Mouse (Mus musculus): ENCODE measurements around the gene Slc7a10.
A peak's percentile ranks its signal among the peaks of the same experiment; 100 is the strongest.

Gene Slc7a10

GRCm38 (mm10) chr7:35185889-35186569 lies at the start of gene Slc7a10:
Gene Slc7a10, plus strand, starts transcription at chr7:35186385.
- peak; percentile 37 to 55 for DNase-seq

- DNase-seq = no peak
Observed at GRCm38 (mm10) chr7:35137524-35137923, 48.7 kb upstream of the Slc7a10 start.

DNA sequence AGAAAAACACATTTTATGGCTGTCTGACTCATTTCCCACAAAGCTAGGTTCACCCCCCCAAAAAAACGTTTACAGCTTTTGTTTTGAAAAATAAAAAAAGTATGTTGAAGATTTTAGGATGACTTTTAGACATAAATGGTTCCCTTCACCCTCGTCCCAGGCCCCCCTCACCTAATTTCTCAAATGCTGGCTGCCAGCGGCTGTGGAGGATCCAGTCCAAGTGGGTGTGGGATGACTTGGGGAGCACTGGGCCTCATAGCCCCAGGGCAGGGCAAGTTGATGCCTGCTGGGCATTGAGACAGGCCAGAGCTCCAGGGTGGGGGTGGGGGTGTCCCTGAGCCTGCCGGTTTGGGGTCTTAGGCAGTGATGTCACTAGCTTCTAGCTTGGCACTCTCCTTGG lies 47.7 kb upstream of the Slc7a10 start:
- no peak for DNase-seq

GRCm38 (mm10) chr7:35139880-35140279 lies 46.3 kb upstream of the Slc7a10 start:
- no peak for DNase-seq

- peak; percentile 46 to 61 for DNase-seq
Observed at GRCm38 (mm10) chr7:35141519-35141918, 44.7 kb upstream of the Slc7a10 start.

- no peak for DNase-seq
Observed at GRCm38 (mm10) chr7:35142522-35142921, 43.7 kb upstream of the Slc7a10 start.

- DNase-seq = no peak
Observed at GRCm38 (mm10) chr7:35143864-35144618, 42.1 kb upstream of the Slc7a10 start.

GRCm38 (mm10) chr7:35145068-35145467 lies 41.1 kb upstream of the Slc7a10 start:
- DNase-seq = no peak

DNA sequence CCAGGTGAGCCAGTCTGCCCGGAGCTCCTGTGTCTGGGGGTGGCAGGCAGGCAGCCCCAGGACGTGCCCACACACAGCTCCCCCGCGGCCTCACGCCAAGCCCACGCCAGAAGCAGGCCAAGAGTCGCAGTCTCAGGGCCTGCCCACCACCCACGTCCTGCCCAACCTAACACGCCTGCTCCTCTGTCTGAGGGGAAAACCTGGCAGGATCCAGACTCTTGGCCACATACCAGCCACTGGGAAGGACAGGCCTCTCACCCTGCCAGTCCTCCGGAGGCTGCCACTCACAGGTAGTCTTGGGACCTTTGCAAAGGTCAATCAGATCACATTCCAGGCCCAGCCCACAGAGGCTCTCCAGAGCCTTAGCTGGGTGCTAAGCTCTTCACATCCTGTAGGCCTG lies 39.9 kb upstream of the Slc7a10 start:
- DNase-seq = peak; percentile 37 to 50

DNA sequence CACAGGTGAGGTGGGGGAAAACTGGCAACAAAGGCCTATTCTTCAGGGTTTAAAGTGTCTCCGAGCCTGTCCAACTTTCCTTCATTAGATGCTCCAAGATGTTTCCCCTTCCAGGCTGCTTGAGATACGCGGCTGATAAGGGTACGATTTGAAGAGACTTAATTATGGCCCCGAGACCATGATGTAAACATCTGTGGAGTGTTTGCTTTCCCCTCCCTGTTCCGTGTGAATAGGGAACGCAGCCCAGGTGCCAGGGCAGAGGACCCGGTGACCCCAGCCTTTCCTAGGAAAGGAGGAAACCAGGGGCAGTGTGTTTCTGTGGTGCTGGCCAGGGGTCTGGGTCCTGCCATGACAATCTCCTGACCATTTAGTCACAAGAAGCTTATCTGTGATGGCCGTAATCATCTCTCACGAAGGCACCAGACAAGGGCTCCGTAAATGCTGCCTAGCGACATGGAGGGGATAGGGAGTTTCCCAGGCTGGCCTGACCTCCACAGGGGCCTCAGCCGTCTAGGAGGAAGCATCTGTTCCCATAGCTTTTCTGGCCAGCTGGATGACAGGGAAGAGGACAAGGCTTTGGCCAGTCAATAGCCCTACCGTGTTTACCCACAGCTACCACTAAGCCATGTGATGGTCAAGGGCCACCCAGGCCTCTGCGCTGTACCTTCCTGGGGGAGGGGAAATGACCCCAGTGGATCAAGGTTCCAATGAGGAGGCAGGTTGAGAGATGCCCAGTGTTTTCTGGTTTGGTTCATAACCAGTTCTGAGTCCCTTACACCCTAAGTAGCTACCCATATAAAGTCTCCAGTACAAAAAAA lies 36.4 kb upstream of the Slc7a10 start:
- no peak for DNase-seq

DNA sequence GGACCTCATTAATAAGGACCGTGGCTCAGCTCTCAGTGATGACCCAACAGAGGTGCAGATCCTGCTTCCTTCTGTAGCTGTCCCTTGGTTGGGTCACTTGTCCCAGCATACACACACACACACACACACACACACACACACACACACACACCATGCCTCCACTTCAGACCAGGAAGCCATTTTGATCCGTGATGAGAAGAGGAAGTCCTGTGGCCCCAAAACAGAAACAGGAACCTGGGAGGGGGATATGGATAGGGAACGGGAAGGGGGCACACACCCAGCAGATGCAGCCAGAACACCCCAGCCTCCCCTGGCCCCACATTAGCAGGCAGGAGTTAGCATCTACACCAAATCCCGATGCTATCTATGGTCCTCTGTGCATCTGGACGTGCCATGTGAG lies 35.3 kb upstream of the Slc7a10 start:
- no peak for DNase-seq

- no peak for DNase-seq
Observed at GRCm38 (mm10) chr7:35154449-35154848, 31.7 kb upstream of the Slc7a10 start.

GRCm38 (mm10) chr7:35156561-35157477 lies 29.4 kb upstream of the Slc7a10 start:
- DNase-seq = no peak

DNA sequence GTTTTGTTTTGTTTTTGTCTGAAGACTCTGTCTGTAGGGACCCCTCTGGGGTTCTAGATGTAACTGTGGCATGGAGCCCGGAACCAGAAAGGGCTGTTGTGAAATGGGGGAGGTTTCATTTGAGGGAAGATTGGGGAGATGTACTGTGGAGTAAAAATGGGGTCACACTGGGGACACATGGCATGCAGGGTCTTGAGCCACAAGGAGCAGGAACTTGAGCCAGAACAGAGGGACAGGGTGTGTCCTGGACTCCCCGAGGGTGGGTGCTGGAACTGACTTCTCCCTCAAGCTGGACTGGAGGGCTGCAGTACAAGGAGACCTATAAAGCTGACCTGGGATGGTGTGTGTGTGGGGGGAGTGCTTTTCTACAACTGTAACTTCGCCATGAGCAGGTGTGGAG lies 28.7 kb upstream of the Slc7a10 start:
- DNase-seq = no peak

GRCm38 (mm10) chr7:35162443-35162842 lies 23.7 kb upstream of the Slc7a10 start:
- no peak for DNase-seq

DNA sequence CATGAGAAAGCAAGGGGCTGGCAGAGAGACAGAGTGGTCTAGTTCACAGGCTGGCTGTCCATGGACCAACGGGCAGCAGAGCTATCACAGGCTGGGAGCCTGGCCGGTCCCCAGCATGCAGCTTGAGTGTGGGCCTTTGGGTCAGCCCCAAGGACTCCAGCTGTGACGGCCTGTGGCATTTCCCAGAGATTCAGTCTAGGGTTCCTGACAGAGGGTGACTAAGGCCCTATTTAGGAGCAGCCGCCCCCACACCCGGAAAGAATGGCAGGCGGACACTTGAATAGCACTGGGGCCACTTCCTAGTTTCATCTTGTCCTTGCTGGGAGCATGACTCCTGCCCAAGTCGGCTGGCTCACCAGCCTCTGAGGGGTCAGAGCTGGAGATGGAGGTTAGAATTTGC lies 22.6 kb upstream of the Slc7a10 start:
- peak; percentile 26 to 40 for DNase-seq

DNA sequence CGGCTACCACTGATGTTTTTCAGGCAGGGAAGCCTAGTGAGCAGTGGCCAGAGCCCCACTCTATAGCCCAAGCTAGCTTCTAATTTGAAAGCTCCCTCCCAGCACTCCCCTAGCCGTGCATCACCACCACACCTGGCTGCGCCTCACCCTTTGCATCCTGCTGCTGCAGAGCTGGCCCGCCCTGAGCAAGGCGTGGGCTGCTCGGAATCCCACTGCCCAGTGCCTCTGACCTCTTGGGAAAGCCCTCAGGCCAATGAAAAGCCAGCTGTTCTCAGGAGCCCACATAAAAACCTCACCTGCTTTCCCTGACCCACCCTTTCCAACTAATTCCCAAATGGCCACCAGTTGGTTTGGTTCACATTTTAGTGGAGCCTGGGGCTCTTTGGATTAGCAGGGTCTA lies 22.1 kb upstream of the Slc7a10 start:
- DNase-seq = no peak

- no peak for DNase-seq
Observed at GRCm38 (mm10) chr7:35166988-35167387, 19.2 kb upstream of the Slc7a10 start.

- DNase-seq = no peak
Observed at GRCm38 (mm10) chr7:35167925-35168324, 18.3 kb upstream of the Slc7a10 start.

DNA sequence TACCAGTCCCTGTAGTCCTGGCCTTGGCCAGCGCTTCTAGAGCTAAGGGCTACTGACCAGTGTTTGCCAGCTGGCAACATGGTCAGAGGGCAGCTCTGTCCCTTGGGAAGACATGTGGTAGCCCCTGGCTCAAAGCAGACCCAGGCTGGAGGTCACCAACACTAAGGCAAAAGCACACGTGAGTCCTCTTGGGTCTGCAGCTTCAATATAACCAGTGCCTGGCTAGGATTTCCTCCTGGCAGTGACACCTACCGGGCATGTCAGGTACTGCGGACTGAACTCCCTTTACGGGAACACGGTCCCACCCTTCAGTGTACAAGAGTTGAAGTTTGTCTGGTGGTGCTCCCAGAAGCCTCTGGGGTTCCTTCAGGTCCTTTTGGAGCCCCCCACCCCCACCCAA lies 16.8 kb upstream of the Slc7a10 start:
- DNase-seq = peak; percentile 94 to 97

GRCm38 (mm10) chr7:35171867-35172382 lies 14.3 kb upstream of the Slc7a10 start:
- DNase-seq = peak; percentile 93 to 95

DNA sequence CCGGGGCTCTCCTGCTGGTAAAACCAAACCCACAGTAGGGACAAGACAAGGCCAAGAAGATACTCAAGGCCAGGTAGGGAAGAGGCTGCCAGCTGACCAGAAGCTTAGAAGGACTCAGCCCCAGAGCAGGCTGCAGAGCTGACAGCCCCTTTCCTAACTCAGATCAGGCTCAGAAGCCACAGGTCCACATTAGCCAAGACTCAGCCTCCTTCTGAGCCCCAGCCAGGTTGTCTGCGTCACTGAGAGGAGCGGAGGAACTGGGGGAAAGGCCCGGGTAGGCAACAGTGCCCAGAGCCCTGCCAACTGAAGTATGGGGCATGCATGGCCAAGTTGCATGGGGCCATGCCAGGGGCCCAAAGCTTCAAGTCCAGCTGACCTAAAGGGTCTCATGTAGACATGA lies 13.7 kb upstream of the Slc7a10 start:
- no peak for DNase-seq
